Mouse (Mus musculus) limb, embryonic 11.5 days (tissue): ENCODE measurements around the gene Ces4a. TPM values are rescaled to one million over a fixed set of nuclear protein-coding genes. Genes with fewer than 3 reads are reported as not detected.

ENCODE experiments used
- polyA plus RNA-seq: library from polyadenylated mRNA; unstranded; fragments of >200 nt; fragmentation: Nextera tagmentation; extraction: Ambion mirVana; gene quantifications from 2 replicates; pipeline ENCODE4 v1.2.1, GENCODE M21; 2014

Ces4a gene
- polyA plus RNA-seq, 1 experiment from 2014 or later, result not detected

Other genes starting within 250 kb of the Ces4a start
- gene Ces2e, start 205.5 kb upstream of the Ces4a start, polyA plus RNA-seq, result not detected in 2 replicates
- gene Ces2f, start 184.4 kb upstream of the Ces4a start, polyA plus RNA-seq, result not detected in 2 replicates
- gene Ces2g, start 170.1 kb upstream of the Ces4a start, polyA plus RNA-seq, result not detected in 2 replicates
- not detected in 2 replicates for gene Ces2h, start 130.9 kb upstream of the Ces4a start, polyA plus RNA-seq
- gene Ces3a, start 83.2 kb upstream of the Ces4a start, polyA plus RNA-seq, result not detected in 2 replicates
- gene Ces3b, start 48.0 kb upstream of the Ces4a start, polyA plus RNA-seq, result not detected in 2 replicates
- gene Cbfb, start 38.9 kb downstream of the Ces4a start, polyA plus RNA-seq, result 105 TPM in 2 replicates
- gene D230025D16Rik, start 93.3 kb downstream of the Ces4a start, polyA plus RNA-seq, result 29.9 and 32.5 TPM in 2 replicates
- gene B3gnt9, start 123.4 kb downstream of the Ces4a start, polyA plus RNA-seq, result 2.4 and 3.4 TPM in 2 replicates
- 11.1 and 13.6 TPM in 2 replicates for gene Tradd, start 132.8 kb downstream of the Ces4a start, polyA plus RNA-seq
- 1.2 and 1.3 TPM in 2 replicates for gene Fbxl8, start 132.8 kb downstream of the Ces4a start, polyA plus RNA-seq
- not detected in 2 replicates for gene Hsf4, start 138.0 kb downstream of the Ces4a start, polyA plus RNA-seq
- 1.0 and 1.2 TPM in 2 replicates for gene Nol3, start 144.3 kb downstream of the Ces4a start, polyA plus RNA-seq
- 17.5 and 17.9 TPM in 2 replicates for gene 4931428F04Rik, start 158.1 kb downstream of the Ces4a start, polyA plus RNA-seq
- gene Exoc3l, start 164.3 kb downstream of the Ces4a start, polyA plus RNA-seq, result 6.6 and 8.6 TPM in 2 replicates
- gene E2f4, start 165.9 kb downstream of the Ces4a start, polyA plus RNA-seq, result 132 and 136 TPM in 2 replicates
- 2.6 and 3.7 TPM in 2 replicates for gene Elmo3, start 173.8 kb downstream of the Ces4a start, polyA plus RNA-seq
- 0.64 and 0.92 TPM in 2 replicates for gene Lrrc29, start 194.5 kb downstream of the Ces4a start, polyA plus RNA-seq
- gene Tmem208, start 194.6 kb downstream of the Ces4a start, polyA plus RNA-seq, result 87.5 and 99.0 TPM in 2 replicates
- gene Fhod1, start 216.2 kb downstream of the Ces4a start, polyA plus RNA-seq, result 3.4 and 3.7 TPM in 2 replicates
- gene Slc9a5, start 217.0 kb downstream of the Ces4a start, polyA plus RNA-seq, result 6.4 and 8.3 TPM in 2 replicates
- gene Plekhg4, start 241.5 kb downstream of the Ces4a start, polyA plus RNA-seq, result 0.84 and 0.92 TPM in 2 replicates